Mouse (Mus musculus) gastrocnemius, postnatal 4 days (tissue): ENCODE measurements at regions not wholly inside any gene's neighbourhood (a gene's known extent, or its start where the extent isn't known, plus 50 kb on each side); places are given as distances from the start of the nearest gene placed in this dataset.

ENCODE experiments used
- DNase-seq, 2 experiments: peaks; one replicate each; pipeline ENCODE4 v3.0.0; 2021 to 2022; ENCODE audit warnings: low spot score in 2 of 2, mixed read lengths in 2 of 2

GRCm38 (mm10) chr1:89288921-89289320 is 165.7 kb upstream of the Agap1 start:
- no peak for DNase-seq

GRCm38 (mm10) chr1:89296691-89297090 is 157.9 kb upstream of the Agap1 start:
- DNase-seq, result no peak

- no peak for DNase-seq
These were observed 156.8 kb upstream of the Agap1 start for GRCm38 (mm10) chr1:89297766-89298165.

GRCm38 (mm10) chr1:89301151-89301550 is 153.5 kb upstream of the Agap1 start:
- DNase-seq, result no peak

- no peak for DNase-seq
These were observed 152.1 kb upstream of the Agap1 start for GRCm38 (mm10) chr1:89302368-89302951.

- no peak for DNase-seq
These were observed 149.4 kb upstream of the Agap1 start for GRCm38 (mm10) chr1:89305171-89305570.

GRCm38 (mm10) chr1:89308788-89309187 is 145.8 kb upstream of the Agap1 start:
- DNase-seq, result no peak

GRCm38 (mm10) chr1:89313064-89313463 is 141.5 kb upstream of the Agap1 start:
- no peak for DNase-seq

- no peak for DNase-seq
These were observed 136.7 kb upstream of the Agap1 start for GRCm38 (mm10) chr1:89317897-89318296.

- no peak for DNase-seq
These were observed 135.9 kb upstream of the Agap1 start for GRCm38 (mm10) chr1:89318663-89319062.

- no peak for DNase-seq
These were observed 132.0 kb upstream of the Agap1 start for GRCm38 (mm10) chr1:89322621-89323020.

GRCm38 (mm10) chr1:89323091-89323490 is 131.5 kb upstream of the Agap1 start:
- peak in 1 of 2 experiments; percentile 36 for DNase-seq

- no peak for DNase-seq
These were observed 123.3 kb upstream of the Agap1 start for GRCm38 (mm10) chr1:89331352-89331751.

- no peak for DNase-seq
These were observed 121.9 kb upstream of the Agap1 start for GRCm38 (mm10) chr1:89332676-89333075.

- DNase-seq, result no peak
These were observed 116.7 kb upstream of the Agap1 start for GRCm38 (mm10) chr1:89337861-89338260.

GRCm38 (mm10) chr1:89342794-89343193 is 111.8 kb upstream of the Agap1 start:
- no peak for DNase-seq

GRCm38 (mm10) chr1:89344546-89344945 is 110.1 kb upstream of the Agap1 start:
- peak; percentile 37 for DNase-seq

GRCm38 (mm10) chr1:89347341-89347740 is 107.3 kb upstream of the Agap1 start:
- DNase-seq, result no peak

GRCm38 (mm10) chr1:89352936-89353335 is 101.7 kb upstream of the Agap1 start:
- DNase-seq, result no peak

- DNase-seq, result no peak
These were observed 95.3 kb upstream of the Agap1 start for GRCm38 (mm10) chr1:89359257-89359656.

GRCm38 (mm10) chr1:89364547-89365305 is 89.9 kb upstream of the Agap1 start:
- no peak for DNase-seq

- DNase-seq, result no peak
These were observed 87.7 kb upstream of the Agap1 start for GRCm38 (mm10) chr1:89366891-89367290.

GRCm38 (mm10) chr1:89373806-89374205 is 80.8 kb upstream of the Agap1 start:
- DNase-seq, result no peak
